Mouse (Mus musculus) liver, embryonic 11.5 days (tissue): ENCODE results near the gene Nploc4. TPM values are rescaled to one million over a fixed set of nuclear protein-coding genes. Genes with fewer than 3 reads are reported as not detected.
A peak's percentile ranks its signal among the peaks of the same experiment; 100 is the strongest.

Source experiments
- ATAC-seq: fragments of 200-750 bp; cut with Nextera tagmentation; replicated peaks from 2 replicates; pipeline ENCODE4 v1.8.0; 2017; ENCODE audit warnings: moderate number of reproducible peaks, mild to moderate bottlenecking, moderate TSS enrichment, moderate library complexity; ENCODE audit not compliant: low FRiP score
- DNase-seq: peaks from one replicate; pipeline ENCODE4 v3.0.0-alpha.2; 2017; ENCODE audit warnings: low spot score
- H3K27ac ChIP-seq: fragments of 300-500 bp; sonication (generic); 2 replicates; pipeline ENCODE4 v1.5.1; 2014; ENCODE audit warnings: mild to moderate bottlenecking, low read depth, low read length, control low read depth
- H3K27me3 ChIP-seq: fragments of 300-500 bp; sonication (generic); replicated peaks from 2 replicates; pipeline ENCODE4 v1.6.1; 2014; ENCODE audit warnings: low read length, mixed read lengths; ENCODE audit not compliant: control insufficient read depth, insufficient read depth
- H3K36me3 ChIP-seq: fragments of 300-500 bp; sonication (generic); 2 replicates; pipeline ENCODE4 v1.6.1; 2014; ENCODE audit warnings: mild to moderate bottlenecking, low read length, moderate library complexity, mixed read lengths; ENCODE audit not compliant: control insufficient read depth, insufficient read depth
- H3K4me1 ChIP-seq: fragments of 300-500 bp; sonication (generic); replicated peaks from 2 replicates; pipeline ENCODE4 v1.6.1; 2014; ENCODE audit warnings: low read length, mixed read lengths; ENCODE audit not compliant: control insufficient read depth, insufficient read depth
- H3K4me2 ChIP-seq: fragments of 300-500 bp; sonication (generic); 2 replicates; pipeline ENCODE4 v1.6.1; 2014; ENCODE audit warnings: mild to moderate bottlenecking, control low read depth, moderate library complexity
- H3K4me3 ChIP-seq: fragments of 300-500 bp; sonication (generic); 2 replicates; pipeline ENCODE4 v1.5.1; 2014; ENCODE audit warnings: low read depth, low read length, control low read depth
- H3K9ac ChIP-seq: fragments of 300-500 bp; sonication (generic); 2 replicates; pipeline ENCODE4 v1.6.1; 2014; ENCODE audit warnings: low read depth, low read length, control low read depth
- H3K9me3 ChIP-seq: fragments of 300-500 bp; sonication (generic); 2 replicates; pipeline ENCODE4 v1.6.1; 2016; ENCODE audit warnings: low read length, inconsistent platforms, mixed read lengths; ENCODE audit not compliant: control insufficient read depth
- WGBS: fragments of 180-500 bp; shearing (Covaris S2); extraction: QIAGEN DNeasy Blood & Tissue Kit; methylation state at CpG from one replicate; pipeline ENCODE4 v1.1.7; 2014; 5-methylcytosine and 5-hydroxymethylcytosine counted together
- polyA plus RNA-seq: library from polyadenylated mRNA; unstranded; fragments of >200 nt; fragmentation: Nextera tagmentation; extraction: Ambion mirVana; gene quantifications from 2 replicates; pipeline ENCODE4 v1.2.1, GENCODE M21; 2014

The Nploc4 gene
- polyA plus RNA-seq, 1 experiment from 2014 or later, result 44.5 TPM

DNA sequence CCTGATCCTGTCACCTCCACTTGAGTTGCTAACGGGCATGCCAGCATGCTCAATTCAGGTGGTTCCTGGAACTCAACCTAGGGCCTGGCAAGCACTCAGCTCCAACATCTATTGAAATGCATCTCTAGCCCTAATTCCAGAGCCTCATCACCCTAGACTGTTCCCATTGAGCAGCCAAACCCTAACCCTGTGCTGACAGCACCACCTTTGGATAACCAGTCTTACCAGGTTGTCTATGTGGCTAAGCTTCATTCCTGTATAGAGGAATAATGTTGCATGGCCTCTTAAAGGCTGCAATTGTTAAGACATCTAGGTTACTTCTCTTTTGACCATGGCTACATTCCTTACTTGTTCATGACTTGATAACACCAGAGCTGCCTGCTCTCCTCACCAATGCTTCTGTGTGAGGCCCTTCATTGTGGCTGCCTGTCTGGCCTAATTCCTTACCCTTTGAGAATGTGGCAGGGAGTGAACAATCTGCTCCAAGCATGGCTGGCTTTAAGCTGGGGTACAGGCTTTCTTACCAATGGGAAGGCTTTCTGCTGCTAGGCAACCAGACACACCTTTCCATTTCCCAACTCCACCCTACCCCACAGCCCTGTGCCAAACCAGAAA is 92.3 kb downstream of the Nploc4 start:
- Histone ChIP-seq H3K9ac (no peak overlapping the region), H3K4me1 (peaks cover 21% of the 10 kb centered on the region), H3K4me2 (peak overlapping the region; percentile 26), H3K36me3 (peaks cover 14% of the 10 kb centered on the region), H3K9me3 (no peaks in the 10 kb centered on the region), H3K27me3 (no peaks in the 10 kb centered on the region), H3K27ac (0 out of 2 replicates have a peak overlapping the region, but pooled peaks have one; percentile 8), H3K4me3 (peak overlapping the region; percentile 14; the same call in 1 of the 2 replicates)
- DNase-seq (peak; percentile 37), ATAC-seq (no peak)
- 53% methylated on average over 1 of the region's 1 CpGs for WGBS

DNA sequence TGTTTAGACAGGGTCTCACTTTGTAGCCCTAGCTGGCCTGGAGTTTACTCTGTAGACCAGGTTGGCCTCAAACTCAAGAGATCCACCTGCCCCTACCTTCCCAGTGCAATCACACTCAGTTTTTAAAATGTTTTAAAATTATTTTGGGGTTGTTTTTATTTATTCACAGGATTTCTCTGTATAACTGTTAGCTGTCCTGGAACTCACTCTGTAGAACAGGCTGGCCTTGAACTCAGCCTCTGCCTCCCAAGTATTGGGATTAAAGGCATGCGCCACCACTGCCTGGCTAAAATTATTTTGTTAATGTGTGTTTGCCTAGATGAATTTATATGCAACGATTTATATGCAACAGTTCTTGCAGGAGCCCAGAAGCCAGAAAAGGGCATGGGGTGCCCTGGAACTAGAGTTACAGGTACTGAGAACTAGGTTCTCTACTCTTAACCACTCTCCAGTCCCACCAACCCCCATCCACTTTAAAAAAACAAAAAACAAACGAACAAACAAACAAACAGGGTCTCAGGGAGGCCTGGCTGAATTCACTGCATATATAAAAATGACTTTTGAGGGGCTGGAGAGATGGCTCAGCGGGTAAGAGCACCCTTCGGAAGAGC is 93.1 kb downstream of the Nploc4 start:
- ATAC-seq (no peak), DNase-seq (peak; percentile 34)
- Histone ChIP-seq H3K9ac (no peak overlapping the region), H3K4me2 (no peak overlapping the region), H3K27ac (peak overlapping the region; percentile 30; the same call in 1 of the 2 replicates), H3K4me1 (peaks cover 22% of the 10 kb centered on the region), H3K27me3 (no peaks in the 10 kb centered on the region), H3K36me3 (peaks cover 14% of the 10 kb centered on the region), H3K4me3 (0 out of 2 replicates have a peak overlapping the region, but pooled peaks have one; percentile 7), H3K9me3 (no peaks in the 10 kb centered on the region)
- WGBS, result 56% methylated on average over 5 of the region's 5 CpGs

DNA sequence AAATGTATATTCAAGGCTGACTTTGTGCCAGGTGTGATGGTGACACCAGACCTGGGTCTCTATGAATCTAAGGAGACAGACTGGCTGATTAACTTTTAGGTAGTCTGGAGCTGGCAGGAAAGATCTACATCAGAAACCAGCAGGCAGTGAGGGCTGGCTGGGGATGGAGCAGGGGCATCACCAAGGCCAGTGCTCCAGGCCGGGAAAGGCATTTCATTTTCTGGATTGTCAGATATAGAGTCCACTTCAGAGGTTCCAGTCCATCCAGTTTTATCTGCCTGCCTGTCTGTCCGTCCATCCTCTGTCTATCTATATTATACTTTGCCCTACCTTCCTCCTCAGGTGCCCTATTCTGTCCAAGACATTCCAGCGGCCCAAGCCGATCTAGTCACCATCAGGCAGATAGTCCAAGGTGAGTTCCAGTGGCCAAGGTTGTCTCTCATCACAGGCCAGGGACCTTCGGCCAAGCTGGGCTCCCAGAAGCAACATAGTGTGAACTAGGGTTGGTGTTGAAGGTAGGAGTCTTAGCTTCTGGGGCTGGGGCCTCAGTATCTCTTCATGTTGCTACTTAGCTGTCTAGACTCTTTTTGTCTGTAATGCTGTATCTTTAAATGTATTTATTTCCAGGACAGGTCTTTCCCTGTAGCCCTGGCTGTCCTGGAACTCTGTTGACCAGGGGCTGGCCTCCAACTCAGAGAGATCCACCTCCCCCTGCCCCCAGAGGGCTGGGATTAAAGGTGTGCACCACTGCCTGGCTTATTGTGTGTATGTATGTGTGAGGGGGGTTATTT is 93.8 kb downstream of the Nploc4 start:
- Histone ChIP-seq H3K27me3 (no peaks in the 10 kb centered on the region), H3K9ac (no peak overlapping the region), H3K4me2 (no peak overlapping the region), H3K4me3 (no peak overlapping the region), H3K4me1 (peaks cover 15% of the 10 kb centered on the region; the same call in 1 of the 2 replicates), H3K36me3 (peaks cover 14% of the 10 kb centered on the region), H3K27ac (no peak overlapping the region), H3K9me3 (no peaks in the 10 kb centered on the region)
- 61% methylated on average over 5 of the region's 5 CpGs for WGBS
- DNase-seq (peak; percentile 33), ATAC-seq (no peak)

GRCm38 (mm10) chr11:120342656-120343160 is 94.8 kb downstream of the Nploc4 start:
- no peaks in the 10 kb centered on the region for H3K27me3 ChIP-seq
- no peak overlapping the region for H3K9ac ChIP-seq
- H3K4me3 ChIP-seq, result no peak overlapping the region
- peak; percentile 35 for DNase-seq
- H3K27ac ChIP-seq, result no peak overlapping the region
- H3K36me3 ChIP-seq, result peaks cover 14% of the 10 kb centered on the region
- no peak overlapping the region for H3K4me2 ChIP-seq
- peaks cover 15% of the 10 kb centered on the region; the same call in 1 of the 2 replicates for H3K4me1 ChIP-seq
- no peaks in the 10 kb centered on the region for H3K9me3 ChIP-seq
- no peak for ATAC-seq
- 83% methylated on average over 5 of the region's 5 CpGs for WGBS

GRCm38 (mm10) chr11:120341661-120342060 is 95.8 kb downstream of the Nploc4 start:
- peaks cover 9% of the 10 kb centered on the region for H3K36me3 ChIP-seq
- H3K9ac ChIP-seq, result no peak overlapping the region
- DNase-seq (peak; percentile 32), ATAC-seq (no peak)
- no peak overlapping the region for H3K4me2 ChIP-seq
- 89% methylated on average over 4 of the region's 4 CpGs for WGBS
- H3K4me1 ChIP-seq, result peaks cover 12% of the 10 kb centered on the region; the same call in 1 of the 2 replicates
- no peak overlapping the region for H3K27ac ChIP-seq
- no peak overlapping the region for H3K4me3 ChIP-seq
- no peaks in the 10 kb centered on the region for H3K27me3 ChIP-seq
- no peaks in the 10 kb centered on the region for H3K9me3 ChIP-seq

DNA sequence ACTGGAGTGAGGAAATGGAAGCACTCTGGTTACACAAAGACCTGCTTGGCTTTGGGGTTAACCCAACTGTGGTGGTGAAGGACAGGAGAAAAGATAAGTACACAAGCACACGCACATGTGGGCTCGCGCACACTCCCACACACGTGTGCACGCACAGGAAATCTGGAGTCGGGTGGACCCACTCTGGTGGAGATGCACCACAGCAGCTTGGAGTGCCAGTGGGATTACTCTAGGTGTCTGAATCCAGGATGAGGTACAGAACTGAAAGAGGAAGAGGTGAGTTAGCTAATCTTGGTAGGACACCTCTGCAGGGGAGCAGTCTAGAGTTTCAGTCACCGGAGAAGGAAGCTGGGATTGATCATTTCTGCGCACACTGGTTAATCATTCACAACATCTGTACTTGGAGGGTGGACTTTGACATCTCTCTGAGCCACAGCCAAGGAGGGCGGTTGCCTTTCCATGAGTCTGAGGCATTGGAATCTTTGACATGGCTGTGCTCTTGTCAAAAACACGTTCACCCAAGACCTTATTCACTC is 97.5 kb downstream of the Nploc4 start:
- DNase-seq, result peak; percentile 36
- Histone ChIP-seq H3K27me3 (no peaks in the 10 kb centered on the region), H3K4me1 (peaks cover 6% of the 10 kb centered on the region; the same call in 1 of the 2 replicates), H3K4me2 (peak overlapping the region; percentile 23), H3K36me3 (peaks cover 1% of the 10 kb centered on the region), H3K9ac (no peak overlapping the region), H3K9me3 (no peaks in the 10 kb centered on the region), H3K4me3 (no peak overlapping the region), H3K27ac (0 out of 2 replicates have a peak overlapping the region, but pooled peaks have one; percentile 11)
- ATAC-seq, result peak; percentile 58; the same call in 1 of the 2 replicates
- WGBS, result 51% methylated on average over 10 of the region's 10 CpGs

- ATAC-seq, result no peak
- no peak overlapping the region for H3K4me2 ChIP-seq
- H3K27ac ChIP-seq, result no peak overlapping the region
- WGBS, result 74% methylated on average over 3 of the region's 3 CpGs
- H3K9ac ChIP-seq, result no peak overlapping the region
- no peaks in the 10 kb centered on the region for H3K9me3 ChIP-seq
- H3K36me3 ChIP-seq, result no peaks in the 10 kb centered on the region
- DNase-seq, result no peak
- peaks cover 6% of the 10 kb centered on the region; the same call in 1 of the 2 replicates for H3K4me1 ChIP-seq
- H3K4me3 ChIP-seq, result no peak overlapping the region
- no peaks in the 10 kb centered on the region for H3K27me3 ChIP-seq
Measured at GRCm38 (mm10) chr11:120338786-120339185, 98.7 kb downstream of the Nploc4 start.

DNA sequence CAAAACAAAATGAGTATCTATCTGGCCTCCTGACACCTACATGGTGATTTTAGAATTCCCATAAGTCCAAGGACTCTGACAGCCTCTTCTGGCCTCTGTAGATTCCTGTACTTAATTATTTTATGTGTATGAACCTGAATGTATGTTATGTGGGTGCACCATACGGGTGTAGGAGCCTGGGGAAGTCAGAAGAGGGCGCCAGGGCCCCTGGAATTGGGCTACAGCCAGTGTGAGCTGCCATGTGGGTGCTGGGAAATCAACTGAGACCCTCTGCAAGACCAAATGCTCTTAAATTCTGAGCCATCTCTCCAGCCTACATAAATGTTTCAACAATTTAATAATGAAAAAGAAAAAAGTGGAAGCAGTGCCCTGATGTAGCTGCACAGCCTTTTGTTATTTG is 100.1 kb downstream of the Nploc4 start:
- H3K9me3 ChIP-seq, result no peaks in the 10 kb centered on the region
- 46% methylated on average over 2 of the region's 2 CpGs for WGBS

More for the DNA sequence above, 100.1 kb downstream of the Nploc4 start:
- Histone ChIP-seq H3K27ac (no peak overlapping the region), H3K4me1 (peaks cover 6% of the 10 kb centered on the region; the same call in 1 of the 2 replicates), H3K9ac (no peak overlapping the region), H3K4me2 (no peak overlapping the region), H3K36me3 (no peaks in the 10 kb centered on the region), H3K4me3 (no peak overlapping the region), H3K27me3 (no peaks in the 10 kb centered on the region)
- no peak for ATAC-seq
- DNase-seq, result peak; percentile 31
